ENCODE assay signal across 9 mouse cellular contexts in genomic region chr4:135406180-135406579, GRCm38 (mm10). TPM values are rescaled to one million over a fixed set of nuclear protein-coding genes. Genes with fewer than 3 reads are reported as not detected.
DNase-seq lines count a peak whose midpoint lies in the region; ATAC-seq and TF ChIP-seq lines count a peak whose summit lies in the region.
"Had no signal": no experiment of that assay in that cellular context is flagged by ENCODE, and none has a peak within 500 bp of the region (broad histone marks: within the 10 kb centered on the region; RNA-seq: fewer than 3 reads in every experiment).

No protein-coding gene starts in this region.

- no peak for TF ChIP-seq POLR2A in lung, adult 2 months (IDR thresholded peaks at IDR 0.05; ENCODE audit: borderline replicate concordance, extremely low read depth, low read depth, low read length)

- H3K4me2 ChIP-seq in lung, embryonic 14.5 days: no peak overlapping the region
- no peak overlapping the region for H3K4me2 ChIP-seq in neural tube, embryonic 15.5 days
- H3K4me2 ChIP-seq: lung, embryonic 15.5 days had no signal

- H3K9me3 ChIP-seq in lung, embryonic 14.5 days (ENCODE audit: low read depth, low read length): no peaks in the 10 kb centered on the region
- H3K9me3 ChIP-seq in neural tube, embryonic 15.5 days (replicated peaks): no peaks in the 10 kb centered on the region
- H3K9me3 ChIP-seq: lung, embryonic 15.5 days had no signal

- DNase-seq in lung, embryonic 14.5 days: peak; percentile 52
- no peak for DNase-seq in lung, adult 2 months
- DNase-seq in MEL-GATA-1-ER (ENCODE audit: extremely low read depth, low read depth): peak; percentile 43
- peak; percentile 9 to 12 for DNase-seq in frontal cortex, postnatal 25 days (ENCODE audit: low spot score in 2 of 2)
- no peak for DNase-seq in gastrocnemius, postnatal 25 days
- no peak for DNase-seq in gastrocnemius, postnatal 10 days

- no peak for ATAC-seq in lung, embryonic 14.5 days (ENCODE audit: insufficient read depth)
- 0 out of 2 replicates have a peak, but pooled peaks have one; percentile 30 for ATAC-seq in neutrophil, adult 5-6 weeks (ENCODE audit: extremely low read depth, insufficient number of reproducible peaks, low FRiP score, poor library complexity, severe bottlenecking)
- ATAC-seq in neural tube, embryonic 15.5 days (ENCODE audit: low FRiP score): no peak

- H3K4me1 ChIP-seq in lung, embryonic 14.5 days (ENCODE audit: insufficient read depth): no peaks in the 10 kb centered on the region
- H3K4me1 ChIP-seq in lung, adult 2 months (ENCODE audit: control insufficient read depth, insufficient read depth, low read length): no peaks in the 10 kb centered on the region
- no peaks in the 10 kb centered on the region for H3K4me1 ChIP-seq in neural tube, embryonic 15.5 days
- H3K4me1 ChIP-seq: lung, embryonic 15.5 days had no signal

- 41% methylated on average over 5 of the region's 5 CpGs for WGBS in lung, embryonic 14.5 days
- WGBS in lung, adult 2 months: 39% methylated on average over 5 of the region's 5 CpGs
- 64% methylated on average over 5 of the region's 5 CpGs for WGBS in neural tube, embryonic 15.5 days

- H3K36me3 ChIP-seq in lung, embryonic 14.5 days (ENCODE audit: insufficient read depth): no peaks in the 10 kb centered on the region
- peaks cover 9% of the 10 kb centered on the region for H3K36me3 ChIP-seq in neural tube, embryonic 15.5 days
- H3K36me3 ChIP-seq: lung, embryonic 15.5 days had no signal

- no peak overlapping the region for H3K9ac ChIP-seq in lung, embryonic 14.5 days
- H3K9ac ChIP-seq in neural tube, embryonic 15.5 days (replicated peaks): no peak overlapping the region
- H3K9ac ChIP-seq: lung, embryonic 15.5 days had no signal

- no peak overlapping the region for H3K4me3 ChIP-seq in lung, embryonic 14.5 days (ENCODE audit: low read depth, low read length)
- H3K4me3 ChIP-seq in lung, adult 2 months (replicated peaks; ENCODE audit: extremely low read depth, low read depth, low read length): no peak overlapping the region
- no peak overlapping the region for H3K4me3 ChIP-seq in neural tube, embryonic 15.5 days (replicated peaks)
- H3K4me3 ChIP-seq: lung, embryonic 15.5 days had no signal

- no peak overlapping the region for H3K27ac ChIP-seq in lung, embryonic 14.5 days (ENCODE audit: low read depth)
- H3K27ac ChIP-seq in neural tube, embryonic 15.5 days (replicated peaks): no peak overlapping the region
- H3K27ac ChIP-seq: lung, embryonic 15.5 days had no signal

- TF ChIP-seq CTCF in lung, embryonic 14.5 days (IDR thresholded peaks at IDR 0.05; ENCODE audit: low read depth): no peak
- TF ChIP-seq CTCF in lung, adult 2 months (IDR thresholded peaks at IDR 0.05; ENCODE audit: insufficient read depth, low read length): no peak

- no peaks in the 10 kb centered on the region for H3K27me3 ChIP-seq in lung, embryonic 14.5 days (ENCODE audit: insufficient read depth, low read length)
- no peaks in the 10 kb centered on the region for H3K27me3 ChIP-seq in neural tube, embryonic 15.5 days (replicated peaks)
- H3K27me3 ChIP-seq: lung, embryonic 15.5 days had no signal

RNA-seq across cellular contexts. Expression of gene Ncmap, which starts 8.2 kb away (rescaled TPM):
- polyA plus RNA-seq in lung, embryonic 14.5 days (2014; fragmentation: Nextera tagmentation; extraction: Ambion mirVana): 4.6 and 6.9 TPM in 2 replicates
- polyA plus RNA-seq in lung, adult 2 months (2012; rRNA removed): 3.0 and 5.4 TPM in 2 replicates
- total RNA-seq in neutrophil, adult 5-6 weeks (2017): not detected in 2 replicates
- total RNA-seq in gastrocnemius, postnatal 25 days (2021): 1 to 10 TPM; 4.0 to 4.2 TPM
- 1.7 and 2.2 TPM in 2 replicates for polyA plus RNA-seq in neural tube, embryonic 15.5 days (2015; fragmentation: Nextera tagmentation; extraction: Ambion mirVana)
- 10 to 100 TPM in 1 of 2 experiments, 1 to 10 TPM in 1; 9.8 to 16.8 TPM for total RNA-seq in gastrocnemius, postnatal 10 days (2021)

RNA-seq across cellular contexts. Expression of gene Rcan3, which starts 27.5 kb away (rescaled TPM):
- 14.0 and 14.1 TPM in 2 replicates for polyA plus RNA-seq in lung, embryonic 14.5 days (2014; fragmentation: Nextera tagmentation; extraction: Ambion mirVana)
- polyA plus RNA-seq in lung, adult 2 months (2012; rRNA removed): 13.6 and 14.3 TPM in 2 replicates
- 3.6 and 4.5 TPM in 2 replicates for total RNA-seq in neutrophil, adult 5-6 weeks (2017)
- total RNA-seq in gastrocnemius, postnatal 25 days (2021): 1 to 10 TPM; 4.5 to 4.7 TPM
- polyA plus RNA-seq in neural tube, embryonic 15.5 days (2015; fragmentation: Nextera tagmentation; extraction: Ambion mirVana): 44.0 and 47.8 TPM in 2 replicates
- total RNA-seq in gastrocnemius, postnatal 10 days (2021): 10 to 100 TPM in 1 of 2 experiments, 1 to 10 TPM in 1; 9.9 to 11.2 TPM

RNA-seq across cellular contexts. Expression of gene Srrm1, which starts 53.1 kb away (rescaled TPM):
- 201 and 224 TPM in 2 replicates for polyA plus RNA-seq in lung, embryonic 14.5 days (2014; fragmentation: Nextera tagmentation; extraction: Ambion mirVana)
- polyA plus RNA-seq in lung, adult 2 months (2012; rRNA removed): 19.4 and 31.0 TPM in 2 replicates
- total RNA-seq in neutrophil, adult 5-6 weeks (2017): 175 and 196 TPM in 2 replicates
- 10 to 100 TPM; 52.9 to 58.1 TPM for total RNA-seq in gastrocnemius, postnatal 25 days (2021)
- polyA plus RNA-seq in neural tube, embryonic 15.5 days (2015; fragmentation: Nextera tagmentation; extraction: Ambion mirVana): 174 and 181 TPM in 2 replicates
- 100 to 1,000 TPM in 1 of 2 experiments, 10 to 100 TPM in 1; 74.6 to 107 TPM for total RNA-seq in gastrocnemius, postnatal 10 days (2021)

Comparison
In these comparisons a context has a peak if more than half of its experiments do, and no peak if none do; other contexts are left out.
1. DNase-seq: peak in lung, embryonic 14.5 days (single experiment), MEL-GATA-1-ER (single experiment) and frontal cortex, postnatal 25 days (2 of 2); none in lung, adult 2 months (single experiment), gastrocnemius, postnatal 25 days (single experiment) and gastrocnemius, postnatal 10 days (single experiment).